Mouse (Mus musculus) thymus, postnatal 10 days (tissue): ENCODE data around the gene Xpr1.

Source experiments
- DNase-seq, 2 experiments: peaks; one replicate each; pipeline ENCODE4 v3.0.0; 2021; ENCODE audit warnings: low spot score in 2 of 2

Gene Xpr1

DNA sequence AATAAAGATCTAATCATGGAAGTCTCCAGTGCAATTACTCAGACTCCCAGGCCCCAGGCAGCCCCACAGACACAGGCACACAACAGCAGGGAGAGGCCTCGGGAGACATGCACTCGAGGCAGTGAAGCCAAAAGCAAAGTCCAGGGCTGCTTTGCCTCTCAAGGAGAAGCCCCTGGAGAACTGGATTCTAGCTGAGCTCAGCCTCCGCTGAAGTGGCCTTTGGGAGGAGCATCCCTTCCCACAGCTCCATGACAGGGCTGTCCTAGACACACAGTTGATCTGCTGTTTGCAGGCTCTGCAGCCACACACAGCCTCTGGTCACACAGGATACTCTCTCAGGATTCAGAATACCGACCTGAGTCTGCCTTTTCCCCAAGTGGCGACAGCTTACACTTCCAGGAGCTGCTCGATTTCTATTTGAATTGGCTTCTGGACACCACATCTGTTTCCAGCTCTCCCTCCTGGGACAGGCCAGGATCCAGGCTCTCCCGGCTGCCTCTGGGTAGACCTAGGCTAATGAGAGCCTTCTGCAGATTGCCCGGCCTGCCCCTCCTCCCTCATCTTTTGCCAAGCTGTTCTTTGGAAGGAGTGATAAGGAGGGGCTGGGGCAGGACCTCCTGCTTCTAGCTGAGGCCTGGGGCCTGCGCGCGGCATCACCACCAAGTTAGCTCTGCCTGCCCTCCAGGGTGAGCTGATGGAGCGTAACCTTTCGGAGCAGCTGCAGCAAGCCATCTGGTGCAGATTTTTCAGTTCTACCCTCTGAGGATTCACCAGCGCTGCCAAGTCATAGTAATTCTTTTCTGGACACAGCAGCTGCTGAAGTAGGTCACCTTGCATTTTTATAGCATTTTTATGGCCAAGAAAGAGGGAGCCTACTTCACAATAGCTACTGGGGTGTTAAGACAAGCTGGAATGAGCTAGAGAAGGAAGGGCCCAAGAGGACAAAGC, 187.5 kb downstream of the Xpr1 start:
- DNase-seq, result no peak
